Mouse (Mus musculus): Measurements from ENCODE around the gene Adcy2. TPM values are rescaled to one million over a fixed set of nuclear protein-coding genes. Genes with fewer than 3 reads are reported as not detected.

The Adcy2 gene
- polyA plus RNA-seq, 1 experiment from 2014 or later = 0.31 TPM

DNA sequence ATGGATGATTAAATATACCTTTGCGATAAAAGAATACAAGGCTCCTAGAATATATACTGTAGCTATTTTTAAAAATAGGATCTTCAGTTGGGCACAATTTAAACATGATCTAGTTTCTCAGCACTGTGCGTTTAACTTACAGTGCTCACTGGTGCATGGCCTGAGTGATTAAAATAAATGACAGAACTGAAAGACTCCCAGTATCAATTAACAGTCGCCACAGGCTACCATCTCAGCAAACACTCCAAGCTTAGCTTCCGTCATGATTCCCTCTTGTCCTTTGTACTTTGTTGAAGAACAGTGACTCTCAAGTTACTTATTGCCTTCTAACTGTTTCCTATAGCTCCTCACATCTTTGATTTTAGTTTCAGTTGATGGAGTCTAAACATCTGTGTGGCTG lies 170.9 kb downstream of the Adcy2 start:
- Histone ChIP-seq H3K4me3 (ENCODE audit: low read depth, low read length) (no peak overlapping the region), H3K36me3 (replicated peaks; ENCODE audit: insufficient read depth, low read length) (no peaks in the 10 kb centered on the region), H3K27me3 (ENCODE audit: insufficient read depth, low read length) (no peaks in the 10 kb centered on the region), H3K4me2 (ENCODE audit: low read depth, low read length) (no peak overlapping the region), H3K9ac (replicated peaks) (no peak overlapping the region), H3K27ac (ENCODE audit: low read depth) (no peak overlapping the region), H3K4me1 (ENCODE audit: insufficient read depth) (no peaks in the 10 kb centered on the region), H3K9me3 (ENCODE audit: low read length) (no peaks in the 10 kb centered on the region)
- WGBS (ENCODE audit: insufficient replicate concordance) = 78% methylated on average over 4 of the region's 4 CpGs
- TF ChIP-seq EP300 (IDR thresholded peaks at IDR 0.05; ENCODE audit: low read depth) (no peak), CTCF (IDR thresholded peaks at IDR 0.05; ENCODE audit: low read depth) (no peak)
- DNase-seq = no peak
- ATAC-seq = no peak

DNA sequence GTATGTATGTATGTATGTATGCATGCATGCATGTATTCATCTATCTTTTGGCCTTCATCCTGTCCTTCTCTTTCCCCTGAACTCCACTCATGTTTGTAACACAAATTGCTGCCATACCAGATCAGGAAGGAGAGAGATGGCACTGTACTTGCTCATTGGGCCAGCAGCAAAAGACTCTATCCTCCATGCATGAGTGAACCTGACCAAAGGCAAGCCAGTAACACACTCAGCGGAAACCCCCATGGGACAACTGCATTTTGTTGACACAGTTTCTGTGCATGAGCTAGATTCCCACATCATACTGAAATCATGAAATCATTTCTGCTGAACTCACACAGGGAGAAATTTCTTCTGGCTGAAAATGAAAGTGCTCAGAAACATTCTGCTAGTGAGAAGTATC lies 172.9 kb downstream of the Adcy2 start:
- ATAC-seq (no peak), DNase-seq (no peak)
- H3K27me3 ChIP-seq (ENCODE audit: insufficient read depth, low read length) = no peaks in the 10 kb centered on the region
- no peak for TF ChIP-seq CTCF (IDR thresholded peaks at IDR 0.05; ENCODE audit: low read depth)
- TF ChIP-seq EP300 (IDR thresholded peaks at IDR 0.05; ENCODE audit: low read depth) = no peak
- H3K4me2 ChIP-seq (ENCODE audit: low read depth, low read length) = no peak overlapping the region
- H3K36me3 ChIP-seq (replicated peaks; ENCODE audit: insufficient read depth, low read length) = no peaks in the 10 kb centered on the region
- H3K4me3 ChIP-seq (ENCODE audit: low read depth, low read length) = no peak overlapping the region
- no peak overlapping the region for H3K27ac ChIP-seq (ENCODE audit: low read depth)
- no peaks in the 10 kb centered on the region for H3K9me3 ChIP-seq (ENCODE audit: low read length)
- H3K4me1 ChIP-seq (ENCODE audit: insufficient read depth) = no peaks in the 10 kb centered on the region
- no peak overlapping the region for H3K9ac ChIP-seq (replicated peaks)
- WGBS (ENCODE audit: insufficient replicate concordance) = 77% methylated on average over 1 of the region's 1 CpGs

DNA sequence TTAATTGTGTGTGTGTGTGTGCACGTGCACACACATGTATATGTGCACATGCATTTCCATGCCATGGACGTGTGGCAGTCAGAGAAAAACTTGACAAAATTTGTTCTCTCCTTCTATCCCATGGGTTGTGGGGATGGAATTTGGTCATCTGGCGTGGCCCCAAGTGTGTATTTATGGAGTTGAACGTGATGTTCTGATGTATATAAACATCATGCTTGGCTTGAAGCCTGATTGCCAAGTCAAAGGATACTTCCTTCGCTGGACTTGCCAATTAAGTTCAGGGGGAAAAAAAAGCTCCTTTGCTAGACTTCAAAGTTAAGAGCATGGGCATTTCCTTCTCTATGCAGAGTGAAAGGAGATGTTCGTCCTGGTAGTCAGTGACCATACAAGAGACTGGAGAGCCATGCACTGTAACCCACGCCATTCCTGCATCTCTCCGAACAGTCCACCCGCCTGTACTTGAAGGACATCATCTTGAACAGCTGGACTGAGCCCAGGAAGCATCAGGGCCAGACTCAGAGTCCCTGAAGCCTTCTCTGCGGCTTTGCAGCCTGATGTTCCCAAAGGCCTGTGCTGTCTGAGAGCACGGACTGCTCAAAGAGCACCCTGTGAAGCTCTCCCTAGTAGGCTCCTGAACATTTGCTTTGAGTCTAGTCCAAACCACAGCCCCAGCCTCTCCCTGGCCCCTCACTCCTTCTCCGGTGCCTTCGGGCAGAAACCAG lies 178.3 kb downstream of the Adcy2 start:
- DNase-seq = no peak
- no peaks in the 10 kb centered on the region for H3K27me3 ChIP-seq (ENCODE audit: insufficient read depth, low read length)

DNA sequence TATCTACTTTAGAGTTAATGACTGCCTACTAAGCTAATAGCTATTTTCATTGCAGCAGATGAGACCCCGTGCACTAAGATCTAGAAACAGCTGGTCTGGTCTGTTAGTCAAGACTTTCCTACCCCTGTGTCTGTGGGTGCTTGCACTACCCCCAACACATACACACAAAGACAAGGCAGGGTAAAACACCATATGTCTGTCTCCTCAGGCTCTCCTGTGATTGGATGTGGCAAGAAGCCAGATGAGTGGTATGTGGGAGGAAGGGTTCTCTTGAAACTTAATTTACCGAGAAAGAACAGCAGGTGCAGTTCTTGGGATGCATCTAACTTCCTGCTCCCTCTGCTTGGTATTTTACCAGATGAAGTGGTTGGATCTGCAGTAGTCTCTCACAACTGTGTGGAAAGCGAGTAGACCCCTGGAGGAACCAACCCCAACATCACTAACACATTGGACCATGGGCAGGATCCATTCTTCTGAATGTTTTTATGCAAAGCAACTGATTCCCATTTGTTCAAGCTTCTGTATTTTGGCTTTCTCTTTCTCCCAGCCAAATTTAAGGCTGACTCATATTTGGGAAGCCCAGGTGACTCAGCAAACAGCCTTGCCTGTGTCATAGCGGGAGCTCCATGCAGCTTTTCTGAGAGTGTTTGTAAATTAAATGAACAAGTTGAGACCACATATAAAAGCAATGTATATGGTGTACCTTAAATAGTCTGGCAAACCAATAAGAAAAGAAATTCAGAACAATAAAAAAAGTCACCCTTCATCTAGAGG lies 183.4 kb downstream of the Adcy2 start:
- Histone ChIP-seq H3K4me2 (ENCODE audit: low read depth, low read length) (no peak overlapping the region), H3K27me3 (ENCODE audit: insufficient read depth, low read length) (no peaks in the 10 kb centered on the region), H3K9me3 (ENCODE audit: low read length) (0 out of 2 replicates have a peak, but pooled peaks cover 2% of the 10 kb centered on the region), H3K4me1 (ENCODE audit: insufficient read depth) (no peaks in the 10 kb centered on the region), H3K4me3 (ENCODE audit: low read depth, low read length) (no peak overlapping the region), H3K27ac (ENCODE audit: low read depth) (no peak overlapping the region), H3K9ac (replicated peaks) (no peak overlapping the region), H3K36me3 (replicated peaks; ENCODE audit: insufficient read depth, low read length) (no peaks in the 10 kb centered on the region)
- ATAC-seq (no peak), DNase-seq (no peak)
- WGBS (ENCODE audit: insufficient replicate concordance) = 65% methylated on average over 4 of the region's 4 CpGs
- TF ChIP-seq EP300 (IDR thresholded peaks at IDR 0.05; ENCODE audit: low read depth) (no peak), CTCF (IDR thresholded peaks at IDR 0.05; ENCODE audit: low read depth) (no peak)

More for the DNA sequence above, 178.3 kb downstream of the Adcy2 start:
- no peak for TF ChIP-seq EP300 (IDR thresholded peaks at IDR 0.05; ENCODE audit: low read depth)
- no peak for TF ChIP-seq CTCF (IDR thresholded peaks at IDR 0.05; ENCODE audit: low read depth)
- no peak overlapping the region for H3K27ac ChIP-seq (ENCODE audit: low read depth)
- no peak overlapping the region for H3K9ac ChIP-seq (replicated peaks)
- 66% methylated on average over 13 of the region's 13 CpGs for WGBS (ENCODE audit: insufficient replicate concordance)
- 0 out of 2 replicates have a peak, but pooled peaks cover 2% of the 10 kb centered on the region for H3K9me3 ChIP-seq (ENCODE audit: low read length)
- no peaks in the 10 kb centered on the region for H3K36me3 ChIP-seq (replicated peaks; ENCODE audit: insufficient read depth, low read length)
- H3K4me3 ChIP-seq (ENCODE audit: low read depth, low read length) = no peak overlapping the region
- H3K4me1 ChIP-seq (ENCODE audit: insufficient read depth) = no peaks in the 10 kb centered on the region
- no peak for ATAC-seq
- no peak overlapping the region for H3K4me2 ChIP-seq (ENCODE audit: low read depth, low read length)

DNA sequence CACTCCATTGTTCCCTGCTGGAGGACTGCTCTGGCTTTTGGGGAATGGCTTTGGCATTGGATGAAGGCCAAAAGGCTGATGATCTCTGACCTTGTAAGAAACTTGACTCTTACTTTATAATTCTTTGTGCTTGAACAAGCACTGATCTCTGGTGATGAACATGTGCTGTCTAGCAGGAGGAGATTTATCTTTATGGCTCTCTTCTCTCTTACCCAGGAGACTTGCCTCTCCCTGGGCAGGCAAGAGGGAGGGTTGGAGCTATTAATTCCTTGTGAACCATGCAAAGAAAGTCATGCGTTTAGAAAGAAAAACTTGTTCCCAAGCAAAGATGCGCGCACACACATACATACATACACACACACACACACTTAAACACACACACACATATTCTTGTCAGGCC lies 188.2 kb downstream of the Adcy2 start:
- Histone ChIP-seq H3K36me3 (replicated peaks; ENCODE audit: insufficient read depth, low read length) (no peaks in the 10 kb centered on the region), H3K27ac (ENCODE audit: low read depth) (no peak overlapping the region), H3K4me3 (ENCODE audit: low read depth, low read length) (no peak overlapping the region), H3K27me3 (ENCODE audit: insufficient read depth, low read length) (no peaks in the 10 kb centered on the region), H3K4me1 (ENCODE audit: insufficient read depth) (no peaks in the 10 kb centered on the region), H3K9ac (replicated peaks) (no peak overlapping the region), H3K9me3 (ENCODE audit: low read length) (no peaks in the 10 kb centered on the region), H3K4me2 (ENCODE audit: low read depth, low read length) (no peak overlapping the region)
- TF ChIP-seq EP300 (IDR thresholded peaks at IDR 0.05; ENCODE audit: low read depth) (no peak), CTCF (IDR thresholded peaks at IDR 0.05; ENCODE audit: low read depth) (no peak)
- no peak for ATAC-seq
- 85% methylated on average over 3 of the region's 3 CpGs for WGBS (ENCODE audit: insufficient replicate concordance)
- DNase-seq = no peak

DNA sequence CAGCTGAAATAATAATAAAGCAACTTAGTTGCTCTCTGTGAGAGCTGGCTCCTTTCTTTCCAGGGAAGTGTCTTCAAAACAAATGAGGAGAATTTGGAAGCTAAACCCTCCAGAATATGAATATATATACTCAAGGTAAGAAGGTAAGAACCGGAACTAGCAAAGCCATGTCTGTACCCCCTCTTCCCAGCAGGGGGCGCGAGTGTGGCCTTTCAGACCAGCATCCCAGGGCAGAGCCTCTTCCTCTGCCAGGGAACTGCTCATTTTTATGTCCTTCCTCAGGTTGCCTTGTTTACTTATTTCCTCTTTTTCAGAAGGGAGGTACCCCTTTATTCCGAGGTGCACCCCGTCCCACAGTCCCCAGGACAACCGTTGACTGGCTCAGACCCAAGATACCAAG lies 199.6 kb downstream of the Adcy2 start:
- 64% methylated on average over 6 of the region's 6 CpGs for WGBS (ENCODE audit: insufficient replicate concordance)
- no peak overlapping the region for H3K4me2 ChIP-seq (ENCODE audit: low read depth, low read length)
- no peaks in the 10 kb centered on the region for H3K9me3 ChIP-seq (ENCODE audit: low read length)
- ATAC-seq = no peak
- no peak overlapping the region for H3K27ac ChIP-seq (ENCODE audit: low read depth)
- no peaks in the 10 kb centered on the region for H3K4me1 ChIP-seq (ENCODE audit: insufficient read depth)
- peak; percentile 16 for DNase-seq
- no peaks in the 10 kb centered on the region for H3K27me3 ChIP-seq (ENCODE audit: insufficient read depth, low read length)
- no peak overlapping the region for H3K9ac ChIP-seq (replicated peaks)
- no peaks in the 10 kb centered on the region for H3K36me3 ChIP-seq (replicated peaks; ENCODE audit: insufficient read depth, low read length)
- TF ChIP-seq EP300 (IDR thresholded peaks at IDR 0.05; ENCODE audit: low read depth) = no peak
- peak; percentile 35 for TF ChIP-seq CTCF (IDR thresholded peaks at IDR 0.05; ENCODE audit: low read depth)
- no peak overlapping the region for H3K4me3 ChIP-seq (ENCODE audit: low read depth, low read length)

Data from liver, postnatal 0 days (tissue).